Mouse (Mus musculus) kidney, adult 2 months (tissue): ENCODE measurements around the gene Esyt1. TPM values are rescaled to one million over a fixed set of nuclear protein-coding genes. Genes with fewer than 3 reads are reported as not detected.

Experiments used
- DNase-seq: peaks from one replicate; pipeline ENCODE4 v3.0.0; 2021
- H3K27ac ChIP-seq: fragments of 200-500 bp; 2 replicates; pipeline ENCODE4 v1.5.1; 2012; ENCODE audit warnings: low read depth, low read length, control low read depth, inconsistent platforms; ENCODE audit not compliant: insufficient read depth
- H3K27me3 ChIP-seq: fragments of 200-500 bp; replicated peaks from 2 replicates; pipeline ENCODE4 v1.6.1; 2012; ENCODE audit warnings: mild to moderate bottlenecking, moderate library complexity, low read length, inconsistent platforms; ENCODE audit not compliant: control insufficient read depth, insufficient read depth
- H3K36me3 ChIP-seq: fragments of 200-500 bp; 2 replicates; pipeline ENCODE4 v1.6.1; 2012; ENCODE audit warnings: mild to moderate bottlenecking, moderate library complexity, low read length, inconsistent platforms; ENCODE audit not compliant: control insufficient read depth, insufficient read depth
- H3K4me1 ChIP-seq: fragments of 200-500 bp; 2 replicates; pipeline ENCODE4 v1.6.1; 2011; ENCODE audit warnings: low read length; ENCODE audit not compliant: control insufficient read depth, insufficient read depth
- H3K4me3 ChIP-seq: fragments of 200-500 bp; 2 replicates; pipeline ENCODE4 v1.5.1; 2011; ENCODE audit warnings: mild to moderate bottlenecking, low read depth, low read length, control low read depth; ENCODE audit not compliant: insufficient read depth
- CTCF ChIP-seq: fragments of 200-500 bp; conservative IDR thresholded peaks from 2 replicates; pipeline ENCODE4 v1.5.1; 2011; ENCODE audit warnings: low read depth, mild to moderate bottlenecking, control low read depth, low read length, moderate library complexity, mixed read lengths; ENCODE audit not compliant: insufficient read depth, insufficient read length
- POLR2A ChIP-seq: fragments of 200-500 bp; IDR thresholded peaks from one replicate; pipeline ENCODE4 v1.6.1; 2011; ENCODE audit warnings: low read depth, low read length, control low read depth
- WGBS: fragments of 180-500 bp; shearing (Covaris S2); methylation state at CpG from one replicate; pipeline ENCODE4 v1.1.7; 2018; 5-methylcytosine and 5-hydroxymethylcytosine counted together
- polyA plus RNA-seq: library from polyadenylated mRNA; depleted of rRNA; stranded (reverse); fragments of >200 nt; gene quantifications from 2 replicates; pipeline ENCODE4 v1.2.3, GENCODE M21; 2012

Gene Esyt1
- polyA plus RNA-seq, 1 experiment = 24.5 TPM

DNA sequence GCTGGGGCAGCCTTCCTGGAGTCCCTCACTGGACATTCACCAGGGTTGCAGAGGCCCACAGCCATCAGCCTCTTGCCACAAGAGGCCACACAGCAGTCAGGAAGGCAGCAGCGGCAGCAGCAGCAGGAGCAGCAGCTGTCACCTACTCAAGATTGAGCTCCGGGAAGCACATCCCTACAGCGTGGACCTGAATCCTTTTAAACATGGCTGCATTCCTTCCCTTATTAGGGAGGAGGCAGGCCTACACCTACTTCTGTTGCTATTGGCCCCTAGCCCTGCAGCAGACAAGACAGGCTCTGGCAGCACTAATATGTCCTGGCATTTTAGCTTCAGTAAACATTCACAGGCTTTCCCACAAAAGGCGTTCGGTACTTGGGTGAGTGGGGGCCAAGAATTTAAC is 35.4 kb downstream of the Esyt1 start:
- Histone ChIP-seq H3K27me3 (no peaks in the 10 kb centered on the region), H3K27ac (0 out of 2 replicates have a peak overlapping the region, but pooled peaks have one; percentile 43), H3K4me1 (peaks cover 21% of the 10 kb centered on the region), H3K36me3 (peaks cover 1% of the 10 kb centered on the region; the same call in 1 of the 2 replicates), H3K4me3 (no peak overlapping the region)
- 28% methylated on average over 5 of the region's 5 CpGs for WGBS
- DNase-seq = peak; percentile 44
- TF ChIP-seq POLR2A (no peak), CTCF (no peak)

DNA sequence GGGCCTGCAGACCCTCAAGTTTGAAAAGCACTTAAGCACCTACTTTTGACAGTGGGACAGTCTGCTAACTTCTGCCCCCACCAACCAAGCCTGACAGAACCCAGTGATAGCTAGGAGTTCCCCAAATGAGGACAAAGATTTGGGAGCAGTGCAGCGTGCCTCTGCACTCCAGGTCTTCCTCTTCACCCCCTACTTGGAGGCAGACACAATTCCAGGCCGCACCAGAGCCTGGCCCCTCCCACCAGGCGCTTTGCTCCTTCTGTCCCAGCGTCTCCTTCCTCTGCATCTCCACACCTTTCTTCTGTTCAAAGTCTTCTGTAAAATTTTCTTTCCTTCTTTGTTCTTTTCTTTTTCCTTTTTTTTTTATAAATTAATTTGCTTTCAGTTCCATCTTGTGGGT is 35.9 kb downstream of the Esyt1 start:
- Histone ChIP-seq H3K27ac (0 out of 2 replicates have a peak overlapping the region, but pooled peaks have one; percentile 43), H3K4me1 (peaks cover 17% of the 10 kb centered on the region), H3K36me3 (peaks cover 1% of the 10 kb centered on the region; the same call in 1 of the 2 replicates), H3K4me3 (no peak overlapping the region), H3K27me3 (no peaks in the 10 kb centered on the region)
- TF ChIP-seq POLR2A (no peak), CTCF (no peak)
- no peak for DNase-seq
- WGBS = 27% methylated on average over 4 of the region's 4 CpGs

DNA sequence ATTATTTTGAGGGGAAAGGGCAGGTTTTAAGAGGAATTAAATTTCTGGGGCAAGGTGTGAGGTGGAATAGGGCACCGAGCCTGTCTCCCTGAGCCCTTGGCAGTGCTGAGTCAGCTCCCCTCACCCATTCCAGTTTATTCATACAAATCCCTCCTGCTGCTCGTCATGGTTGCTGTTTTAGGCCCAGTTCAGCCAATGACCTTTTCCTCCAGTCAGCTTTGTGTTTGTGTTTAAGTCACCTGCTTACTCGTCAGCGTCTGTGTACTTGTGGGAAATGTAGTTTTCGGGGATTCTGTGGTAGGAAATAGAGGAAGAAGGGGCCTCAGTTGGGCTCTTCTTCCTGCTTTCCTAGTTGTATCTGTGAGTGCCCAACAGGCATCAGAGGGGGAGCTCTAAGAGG is 36.3 kb downstream of the Esyt1 start:
- peak; percentile 23 for DNase-seq
- peaks cover 1% of the 10 kb centered on the region; the same call in 1 of the 2 replicates for H3K36me3 ChIP-seq
- H3K4me1 ChIP-seq = peaks cover 13% of the 10 kb centered on the region
- no peak overlapping the region for H3K27ac ChIP-seq
- no peak for TF ChIP-seq CTCF
- 46% methylated on average over 5 of the region's 5 CpGs for WGBS
- no peaks in the 10 kb centered on the region for H3K27me3 ChIP-seq
- H3K4me3 ChIP-seq = no peak overlapping the region

DNA sequence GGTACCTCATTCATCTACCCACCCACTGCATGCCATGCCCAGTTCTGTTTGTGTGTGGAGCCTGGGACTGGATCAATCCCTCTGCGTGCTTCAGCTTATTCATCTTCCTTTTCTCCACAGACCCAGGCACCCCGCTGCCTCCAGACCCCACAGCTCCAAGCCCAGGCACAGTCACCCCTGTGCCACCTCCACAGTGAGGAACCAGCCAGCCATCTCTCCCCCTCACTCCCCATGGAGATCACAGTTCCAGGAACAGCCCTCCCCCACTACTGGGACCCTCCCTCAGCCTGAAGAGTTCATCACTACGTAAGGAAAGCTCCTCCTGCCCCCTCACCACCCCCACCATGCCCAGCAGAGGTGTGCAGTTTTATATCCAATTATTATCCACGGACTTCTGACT is 36.9 kb downstream of the Esyt1 start:
- Histone ChIP-seq H3K4me3 (no peak overlapping the region), H3K4me1 (peaks cover 13% of the 10 kb centered on the region), H3K27me3 (no peaks in the 10 kb centered on the region), H3K27ac (no peak overlapping the region), H3K36me3 (peaks cover 1% of the 10 kb centered on the region; the same call in 1 of the 2 replicates)
- 78% methylated on average over 4 of the region's 4 CpGs for WGBS
- TF ChIP-seq POLR2A (no peak), CTCF (no peak)
- DNase-seq = no peak

DNA sequence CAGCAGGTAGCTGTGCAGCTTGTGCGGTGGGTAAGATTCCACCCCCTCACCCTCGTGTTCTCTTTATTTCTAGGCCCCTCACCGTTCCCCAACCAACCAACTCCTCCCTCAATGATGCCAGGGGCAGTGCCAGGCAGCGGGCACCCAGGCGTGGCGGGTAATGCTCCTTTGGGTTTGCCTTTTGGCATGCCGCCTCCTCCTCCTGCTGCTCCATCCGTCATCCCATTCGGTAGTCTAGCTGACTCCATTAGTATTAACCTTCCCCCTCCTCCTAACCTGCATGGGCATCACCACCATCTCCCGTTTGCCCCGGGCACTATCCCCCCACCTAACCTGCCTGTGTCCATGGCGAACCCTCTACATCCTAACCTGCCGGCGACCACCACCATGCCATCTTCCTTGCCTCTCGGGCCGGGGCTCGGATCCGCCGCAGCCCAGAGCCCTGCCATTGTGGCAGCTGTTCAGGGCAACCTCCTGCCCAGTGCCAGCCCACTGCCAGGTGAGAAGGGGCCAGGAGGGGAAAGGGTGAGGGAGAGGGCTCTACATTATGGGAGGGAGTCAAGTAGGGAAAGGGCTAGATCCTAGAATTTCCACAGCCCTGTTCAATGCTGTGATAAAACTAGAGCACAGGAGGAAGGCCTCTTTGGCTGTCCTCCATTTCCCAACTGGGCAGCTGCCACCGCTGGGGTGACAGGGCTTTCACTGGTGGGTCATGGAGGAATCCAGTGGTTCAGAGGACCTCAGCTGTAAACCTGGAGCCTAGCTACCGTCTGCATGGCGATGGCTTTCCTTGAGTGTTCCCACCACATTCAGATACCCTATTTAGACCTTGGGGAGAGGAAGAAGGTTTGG is 37.6 kb downstream of the Esyt1 start:
- H3K27me3 ChIP-seq = no peaks in the 10 kb centered on the region
- TF ChIP-seq CTCF = no peak
- TF ChIP-seq POLR2A = no peak
- 67% methylated on average over 22 of the region's 22 CpGs for WGBS
- H3K4me1 ChIP-seq = peaks cover 13% of the 10 kb centered on the region
- H3K4me3 ChIP-seq = no peak overlapping the region
- H3K36me3 ChIP-seq = peaks cover 3% of the 10 kb centered on the region; the same call in 1 of the 2 replicates
- DNase-seq = peak; percentile 44
- H3K27ac ChIP-seq = no peak overlapping the region

DNA sequence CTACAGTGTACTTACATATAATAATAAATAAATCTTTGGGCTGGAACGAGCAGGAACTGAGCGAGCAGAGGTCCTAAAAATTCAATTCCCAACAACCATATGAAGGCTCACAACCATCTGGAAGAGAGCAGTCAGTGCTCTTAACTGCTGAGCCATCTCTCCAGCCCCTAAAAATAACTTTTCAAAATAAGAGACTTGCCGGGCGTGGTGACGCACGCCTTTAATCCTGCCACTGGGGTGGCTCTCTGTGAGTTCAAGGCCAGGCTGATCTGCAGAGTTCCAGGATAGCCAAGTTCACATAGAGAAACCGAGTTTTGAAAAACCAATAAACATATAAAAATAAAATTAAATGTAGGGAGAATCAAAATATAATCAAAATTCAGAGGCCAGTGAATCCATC is 39.3 kb downstream of the Esyt1 start:
- no peak for DNase-seq
- Histone ChIP-seq H3K27ac (no peak overlapping the region), H3K36me3 (peaks cover 10% of the 10 kb centered on the region), H3K4me3 (no peak overlapping the region), H3K27me3 (no peaks in the 10 kb centered on the region), H3K4me1 (peaks cover 4% of the 10 kb centered on the region; the same call in 1 of the 2 replicates)
- 80% methylated on average over 7 of the region's 7 CpGs for WGBS
- TF ChIP-seq POLR2A = no peak
- no peak for TF ChIP-seq CTCF

DNA sequence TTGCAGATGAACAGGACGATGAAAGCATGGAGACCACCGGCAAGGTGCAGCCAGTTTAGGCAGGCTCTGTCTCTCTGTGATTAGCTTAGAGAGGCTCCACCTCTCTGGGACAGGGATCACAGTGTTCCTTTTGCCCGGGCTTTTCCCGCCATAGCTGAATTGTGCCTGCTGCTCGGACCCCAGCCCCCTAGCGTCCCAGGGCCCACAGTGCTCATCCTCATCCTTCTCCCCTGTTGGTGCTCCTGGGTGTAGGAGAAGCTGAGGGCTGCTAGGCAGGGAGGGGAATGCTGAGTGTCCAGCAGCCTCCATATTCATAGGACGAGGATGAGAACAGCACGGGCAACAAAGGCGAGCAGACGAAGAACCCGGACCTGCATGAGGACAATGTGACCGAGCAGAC is 51.3 kb downstream of the Esyt1 start:
- H3K4me1 ChIP-seq = no peaks in the 10 kb centered on the region
- no peaks in the 10 kb centered on the region for H3K27me3 ChIP-seq
- no peak for DNase-seq
- TF ChIP-seq POLR2A = no peak
- no peak for TF ChIP-seq CTCF
- 88% methylated on average over 12 of the region's 12 CpGs for WGBS
- no peaks in the 10 kb centered on the region; the same call in none of the 2 replicates for H3K36me3 ChIP-seq
- H3K4me3 ChIP-seq = no peak overlapping the region
- no peak overlapping the region for H3K27ac ChIP-seq
